Mouse (Mus musculus): Measurements from ENCODE around the gene Unc13a.

The Unc13a gene

GRCm38 (mm10) chr8:71588762-71589161, 82.8 kb downstream of the Unc13a start:
- DNase-seq (ENCODE audit: low read depth, low spot score), result no peak

- no peak for DNase-seq (ENCODE audit: low read depth, low spot score)
Measured at GRCm38 (mm10) chr8:71586891-71587290, 84.7 kb downstream of the Unc13a start.

GRCm38 (mm10) chr8:71580201-71580600, 91.4 kb downstream of the Unc13a start:
- DNase-seq (ENCODE audit: low read depth, low spot score), result no peak

GRCm38 (mm10) chr8:71579476-71579875, 92.1 kb downstream of the Unc13a start:
- DNase-seq (ENCODE audit: low read depth, low spot score), result no peak

GRCm38 (mm10) chr8:71579009-71579408, 92.5 kb downstream of the Unc13a start:
- no peak for DNase-seq (ENCODE audit: low read depth, low spot score)

- no peak for DNase-seq (ENCODE audit: low read depth, low spot score)
Measured at GRCm38 (mm10) chr8:71577856-71578387, 93.6 kb downstream of the Unc13a start.

GRCm38 (mm10) chr8:71575020-71575419, 96.5 kb downstream of the Unc13a start:
- DNase-seq (ENCODE audit: low read depth, low spot score), result no peak

GRCm38 (mm10) chr8:71574426-71574825, 97.1 kb downstream of the Unc13a start:
- no peak for DNase-seq (ENCODE audit: low read depth, low spot score)
